Mouse (Mus musculus): ENCODE measurements at regions not wholly inside any gene's neighbourhood (a gene's known extent, or its start where the extent isn't known, plus 50 kb on each side); places are given as distances from the start of the nearest gene placed in this dataset.

DNA sequence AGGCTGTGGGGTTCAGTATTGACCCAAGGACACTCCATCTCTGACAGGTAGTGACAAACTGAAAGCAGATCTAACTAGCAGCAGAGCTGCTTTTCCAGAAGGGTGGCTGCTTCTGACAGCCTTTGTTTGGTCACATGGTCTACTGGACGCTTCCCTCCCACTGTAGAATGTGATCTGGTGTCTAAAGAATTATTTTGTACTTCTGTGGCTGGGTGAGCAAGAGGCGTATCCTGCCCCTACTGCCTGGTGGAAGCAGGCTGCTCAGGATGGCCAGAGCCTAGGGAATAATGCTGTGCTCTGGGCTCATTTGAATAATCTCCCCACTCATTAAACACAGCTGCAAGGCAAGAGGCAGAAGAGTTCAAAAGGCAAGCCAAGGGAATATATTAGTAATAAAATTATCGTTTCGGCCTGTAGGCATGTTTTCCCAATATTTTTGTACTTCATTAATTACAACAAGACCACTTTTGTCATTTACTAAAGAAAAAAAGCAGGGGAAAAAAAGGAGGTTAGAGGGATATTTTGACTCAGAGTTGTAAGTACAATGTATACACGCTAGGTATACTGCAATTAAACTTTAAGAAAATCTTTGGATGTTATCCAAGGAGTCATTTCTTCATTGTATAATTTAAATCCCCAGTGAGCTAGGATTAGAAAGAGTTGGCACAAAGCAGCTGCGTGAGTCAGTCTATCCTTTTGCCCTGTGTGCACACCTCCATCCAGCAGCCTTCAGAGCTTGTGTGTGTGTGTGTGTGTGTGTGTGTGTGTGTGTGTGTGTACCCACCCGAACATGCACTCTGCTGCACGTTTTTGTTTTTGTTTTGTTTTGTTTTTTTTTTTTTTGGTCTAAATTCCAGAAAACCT lies 504.3 kb upstream of the Tmpo start:
- Histone ChIP-seq H3K27me3 (ENCODE audit: control insufficient read depth in 1 of 2, insufficient read depth in 2 of 2, low read length in 2 of 2) (no peaks in the 10 kb centered on the region), H3K36me3 (ENCODE audit: control insufficient read depth in 1 of 2, insufficient read depth in 2 of 2, low read length in 2 of 2) (no peaks in the 10 kb centered on the region), H3K79me2 (ENCODE audit: control insufficient read depth, insufficient read depth, low read length, poor library complexity) (no peaks in the 10 kb centered on the region), H3K27ac (ENCODE audit: control insufficient read depth, low read depth, low read length) (no peak overlapping the region), H3K9ac (ENCODE audit: control insufficient read depth, low read depth, low read length, poor library complexity, severe bottlenecking) (no peak overlapping the region), H3K4me1 (ENCODE audit: control insufficient read depth in 1 of 2, insufficient read depth in 2 of 2, low read length in 2 of 2) (no peaks in the 10 kb centered on the region), H3K4me3 (ENCODE audit: control insufficient read depth in 1 of 2, insufficient read depth in 1 of 2, low read depth in 2 of 2, low read length in 2 of 2) (no peak overlapping the region), H3K9me3 (replicated peaks; ENCODE audit: insufficient read depth, low read length) (no peaks in the 10 kb centered on the region)
- no peak for TF ChIP-seq USF2 (IDR thresholded peaks at IDR 0.05; ENCODE audit: borderline replicate concordance in 1 of 2, insufficient read depth in 1 of 2, low read depth in 1 of 2, low read length in 2 of 2)
- no peak for TF ChIP-seq E2F4 (IDR thresholded peaks at IDR 0.05; ENCODE audit: borderline replicate concordance, low read depth, low read length)
- TF ChIP-seq TAL1 (IDR thresholded peaks at IDR 0.05; ENCODE audit: low read length) = no peak
- TF ChIP-seq MXI1 (IDR thresholded peaks at IDR 0.05; ENCODE audit: low read depth, low read length) = no peak
- TF ChIP-seq GATA1 (IDR thresholded peaks at IDR 0.05; ENCODE audit: low read depth, low read length) = no peak
- no peak for TF ChIP-seq RAD21 (IDR thresholded peaks at IDR 0.05; ENCODE audit: low read depth, low read length)
- no peak for TF ChIP-seq KAT2A (conservative IDR thresholded peaks at IDR 0.05; ENCODE audit: low read depth, low read length)
- TF ChIP-seq SIN3A (IDR thresholded peaks at IDR 0.05; ENCODE audit: low read length) = no peak
- TF ChIP-seq TCF12 (IDR thresholded peaks at IDR 0.05; ENCODE audit: low read depth, low read length) = no peak
- TF ChIP-seq ZC3H11A (IDR thresholded peaks at IDR 0.05; ENCODE audit: low read depth, low read length) = no peak
- no peak for TF ChIP-seq ETS1 (IDR thresholded peaks at IDR 0.05; ENCODE audit: low read depth, low read length)
- no peak for TF ChIP-seq BHLHE40 (IDR thresholded peaks at IDR 0.05; ENCODE audit: borderline replicate concordance, low read depth, low read length)
- TF ChIP-seq SMC3 (IDR thresholded peaks at IDR 0.05; ENCODE audit: low read depth, low read length) = no peak
- no peak for TF ChIP-seq MYB (IDR thresholded peaks at IDR 0.05; ENCODE audit: low read depth, low read length)
- no peak for TF ChIP-seq USF1 (IDR thresholded peaks at IDR 0.05; ENCODE audit: low read depth, low read length)
- no peak for DNase-seq (ENCODE audit: low read depth, low spot score)

DNA sequence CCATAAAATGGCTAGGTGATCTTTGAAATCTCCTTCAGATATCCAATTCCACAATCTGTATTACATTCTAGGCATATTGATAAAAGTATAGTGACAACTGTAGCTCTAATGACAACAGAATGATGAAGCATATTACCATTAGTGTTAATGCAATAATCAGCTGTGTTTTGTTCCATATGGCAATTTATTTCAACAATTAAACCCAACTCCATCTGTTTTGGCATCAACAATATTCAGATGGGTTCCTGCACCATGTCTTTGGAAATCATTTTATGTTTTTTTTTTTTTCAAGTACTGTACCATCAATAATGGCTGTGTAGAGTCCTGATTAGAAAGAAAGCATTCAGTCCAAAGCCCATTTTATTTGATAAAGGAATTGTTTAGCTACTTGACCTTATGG lies 498.5 kb upstream of the Tmpo start:
- TF ChIP-seq CHD1 (IDR thresholded peaks at IDR 0.05; ENCODE audit: low read depth, low read length) = no peak
- TF ChIP-seq JUND (IDR thresholded peaks at IDR 0.05; ENCODE audit: low read depth, low read length) = no peak
- no peak for TF ChIP-seq ZNF384 (IDR thresholded peaks at IDR 0.05; ENCODE audit: low read depth, low read length)
- TF ChIP-seq MAZ (IDR thresholded peaks at IDR 0.05; ENCODE audit: low read depth, low read length) = no peak
- TF ChIP-seq POLR2AphosphoS5 (IDR thresholded peaks at IDR 0.05; ENCODE audit: borderline replicate concordance, low read depth, low read length) = no peak
- no peak for TF ChIP-seq USF1 (IDR thresholded peaks at IDR 0.05; ENCODE audit: low read depth, low read length)
- no peak for TF ChIP-seq MEF2A (IDR thresholded peaks at IDR 0.05; ENCODE audit: extremely low read depth, insufficient replicate concordance, low read depth, low read length, poor library complexity, severe bottlenecking)
- no peak for TF ChIP-seq NELFE (IDR thresholded peaks at IDR 0.05; ENCODE audit: low read depth, low read length)
- TF ChIP-seq EP300 (IDR thresholded peaks at IDR 0.05; ENCODE audit: low read depth in 1 of 2, low read length in 2 of 2) = no peak
- TF ChIP-seq MAFK (IDR thresholded peaks at IDR 0.05; ENCODE audit: borderline replicate concordance, low read depth, low read length) = no peak
- no peak for TF ChIP-seq GATA1 (IDR thresholded peaks at IDR 0.05; ENCODE audit: low read depth, low read length)
- no peak for TF ChIP-seq SIN3A (IDR thresholded peaks at IDR 0.05; ENCODE audit: low read length)
- TF ChIP-seq KAT2A (conservative IDR thresholded peaks at IDR 0.05; ENCODE audit: low read depth, low read length) = no peak
- TF ChIP-seq MYC (IDR thresholded peaks at IDR 0.05; ENCODE audit: low read depth, low read length) = no peak
- no peak for TF ChIP-seq ZMIZ1 (IDR thresholded peaks at IDR 0.05; ENCODE audit: low read depth, low read length)
- no peak for TF ChIP-seq MAX (IDR thresholded peaks at IDR 0.05; ENCODE audit: low read length)
- no peak for TF ChIP-seq CTCF (IDR thresholded peaks at IDR 0.05 in 2 of 3, conservative IDR thresholded peaks at IDR 0.05 in 1 of 3; ENCODE audit: control insufficient read depth in 1 of 3, insufficient read depth in 1 of 3, low read depth in 2 of 3, low read length in 3 of 3, poor library complexity in 1 of 3, severe bottlenecking in 1 of 3)
- no peak for TF ChIP-seq CHD2 (IDR thresholded peaks at IDR 0.05; ENCODE audit: low read length)
- no peak for TF ChIP-seq E2F4 (IDR thresholded peaks at IDR 0.05; ENCODE audit: borderline replicate concordance, low read depth, low read length)
- TF ChIP-seq ZC3H11A (IDR thresholded peaks at IDR 0.05; ENCODE audit: low read depth, low read length) = no peak
- no peaks in the 10 kb centered on the region for H3K9me3 ChIP-seq (replicated peaks; ENCODE audit: insufficient read depth, low read length)
- H3K27ac ChIP-seq (ENCODE audit: control insufficient read depth, low read depth, low read length) = no peak overlapping the region

More for the DNA sequence above, 498.5 kb upstream of the Tmpo start:
- no peaks in the 10 kb centered on the region for H3K79me2 ChIP-seq (ENCODE audit: control insufficient read depth, insufficient read depth, low read length, poor library complexity)
- H3K4me3 ChIP-seq (ENCODE audit: control insufficient read depth in 1 of 2, insufficient read depth in 1 of 2, low read depth in 2 of 2, low read length in 2 of 2) = no peak overlapping the region
- H3K9ac ChIP-seq (ENCODE audit: control insufficient read depth, low read depth, low read length, poor library complexity, severe bottlenecking) = no peak overlapping the region
- no peak for DNase-seq (ENCODE audit: low read depth, low spot score)
- H3K36me3 ChIP-seq (ENCODE audit: control insufficient read depth in 1 of 2, insufficient read depth in 2 of 2, low read length in 2 of 2) = no peaks in the 10 kb centered on the region
- no peaks in the 10 kb centered on the region for H3K27me3 ChIP-seq (ENCODE audit: control insufficient read depth in 1 of 2, insufficient read depth in 2 of 2, low read length in 2 of 2)
- H3K4me1 ChIP-seq (ENCODE audit: control insufficient read depth in 1 of 2, insufficient read depth in 2 of 2, low read length in 2 of 2) = no peaks in the 10 kb centered on the region
